Mouse (Mus musculus) liver, adult 2 months (tissue): ENCODE results near the gene Zmynd8. TPM values are rescaled to one million over a fixed set of nuclear protein-coding genes. Genes with fewer than 3 reads are reported as not detected.

ENCODE experiments used
- DNase-seq: peaks from one replicate; pipeline ENCODE4 v3.0.0-alpha.2; 2011; ENCODE audit warnings: low read depth, low spot score; ENCODE audit errors: extremely low read depth
- H3K27ac ChIP-seq: fragments of 200-500 bp; replicated peaks from 2 replicates; pipeline ENCODE4 v1.5.1; 2012; ENCODE audit warnings: low read depth, mild to moderate bottlenecking, control low read depth, inconsistent platforms, low read length; ENCODE audit not compliant: insufficient read depth
- H3K27me3 ChIP-seq: fragments of 200-500 bp; 2 replicates; pipeline ENCODE4 v1.6.1; 2012; ENCODE audit warnings: mild to moderate bottlenecking, moderate library complexity, low read length, inconsistent platforms; ENCODE audit not compliant: control insufficient read depth, insufficient read depth
- H3K36me3 ChIP-seq: fragments of 200-500 bp; 2 replicates; pipeline ENCODE4 v1.6.1; 2012; ENCODE audit warnings: low read length, inconsistent platforms; ENCODE audit not compliant: control insufficient read depth, insufficient read depth
- H3K4me1 ChIP-seq: fragments of 200-500 bp; 2 replicates; pipeline ENCODE4 v1.6.1; 2011; ENCODE audit warnings: low read length; ENCODE audit not compliant: control insufficient read depth, insufficient read depth
- H3K4me3 ChIP-seq: fragments of 200-500 bp; 2 replicates; pipeline ENCODE4 v1.5.1; 2011; ENCODE audit warnings: low read depth, mild to moderate bottlenecking, control low read depth, low read length, moderate library complexity; ENCODE audit not compliant: insufficient read depth
- H3K79me2 ChIP-seq: fragments of 200-500 bp; 2 replicates; pipeline ENCODE4 v1.6.1; 2012; ENCODE audit warnings: inconsistent platforms, mild to moderate bottlenecking, low read length, moderate library complexity; ENCODE audit not compliant: control insufficient read depth, insufficient read depth
- H3K9ac ChIP-seq: fragments of 200-500 bp; 2 replicates; pipeline ENCODE4 v1.6.1; 2012; ENCODE audit warnings: low read depth, mild to moderate bottlenecking, control low read depth, inconsistent platforms, low read length
- CTCF ChIP-seq: fragments of 200-500 bp; IDR thresholded peaks from 2 replicates; pipeline ENCODE4 v1.5.1; 2011; ENCODE audit warnings: low read depth, low read length, control low read depth
- POLR2A ChIP-seq: fragments of 200-500 bp; IDR thresholded peaks from 2 replicates; pipeline ENCODE4 v1.6.1; 2011; ENCODE audit warnings: low read length, control low read depth; ENCODE audit not compliant: insufficient read depth; ENCODE audit errors: extremely low read depth
- WGBS: fragments of 180-500 bp; shearing (Covaris S2); methylation state at CpG from one replicate; pipeline ENCODE4 v1.1.7; 2018; 5-methylcytosine and 5-hydroxymethylcytosine counted together
- polyA plus RNA-seq: library from polyadenylated mRNA; depleted of rRNA; stranded (reverse); fragments of >200 nt; gene quantifications from 2 replicates; pipeline ENCODE4 v1.2.3, GENCODE M21; 2012
- total RNA-seq: library from RNA; depleted of rRNA; stranded (reverse); fragments of >200 nt; gene quantifications from 2 replicates; pipeline ENCODE4 v1.2.3, GENCODE M21; 2014

The Zmynd8 gene
- total and polyA plus RNA-seq, 2 experiments = 7.8 to 10.0 TPM

GRCm38 (mm10) chr2:165828770-165829169 lies 70.0 kb downstream of the Zmynd8 start:
- H3K27me3 ChIP-seq = no peaks in the 10 kb centered on the region
- no peak overlapping the region for H3K27ac ChIP-seq
- H3K4me3 ChIP-seq = no peak overlapping the region
- DNase-seq = no peak
- 85% methylated on average over 12 of the region's 12 CpGs for WGBS
- peaks cover 6% of the 10 kb centered on the region for H3K4me1 ChIP-seq
- TF ChIP-seq CTCF = no peak
- TF ChIP-seq POLR2A = no peak
- H3K9ac ChIP-seq = no peak overlapping the region
- H3K36me3 ChIP-seq = peaks cover 23% of the 10 kb centered on the region
- no peaks in the 10 kb centered on the region for H3K79me2 ChIP-seq

- Histone ChIP-seq H3K9ac (no peak overlapping the region), H3K36me3 (peaks cover 9% of the 10 kb centered on the region; the same call in 1 of the 2 replicates), H3K27me3 (no peaks in the 10 kb centered on the region), H3K27ac (no peak overlapping the region), H3K79me2 (no peaks in the 10 kb centered on the region), H3K4me1 (peaks cover 6% of the 10 kb centered on the region), H3K4me3 (no peak overlapping the region)
- peak; percentile 78 for DNase-seq
- 65% methylated on average over 10 of the region's 10 CpGs for WGBS
- TF ChIP-seq POLR2A = no peak
- peak; percentile 93 for TF ChIP-seq CTCF
These were observed 72.7 kb downstream of the Zmynd8 start for GRCm38 (mm10) chr2:165825964-165826712.

GRCm38 (mm10) chr2:165825261-165825900 lies 73.4 kb downstream of the Zmynd8 start:
- TF ChIP-seq POLR2A = no peak
- TF ChIP-seq CTCF = no peak
- 92% methylated on average over 17 of the region's 17 CpGs for WGBS
- Histone ChIP-seq H3K79me2 (no peaks in the 10 kb centered on the region), H3K4me1 (peaks cover 6% of the 10 kb centered on the region), H3K4me3 (no peak overlapping the region), H3K27ac (no peak overlapping the region), H3K27me3 (no peaks in the 10 kb centered on the region), H3K9ac (no peak overlapping the region), H3K36me3 (peaks cover 9% of the 10 kb centered on the region; the same call in 1 of the 2 replicates)
- DNase-seq = no peak

- H3K27ac ChIP-seq = no peak overlapping the region
- no peak overlapping the region for H3K9ac ChIP-seq
- H3K79me2 ChIP-seq = no peaks in the 10 kb centered on the region
- no peak overlapping the region for H3K4me3 ChIP-seq
- peak; percentile 74 for DNase-seq
- H3K4me1 ChIP-seq = peaks cover 6% of the 10 kb centered on the region
- no peaks in the 10 kb centered on the region for H3K27me3 ChIP-seq
- WGBS = 43% methylated on average over 10 of the region's 10 CpGs
- TF ChIP-seq CTCF = no peak
- TF ChIP-seq POLR2A = no peak
- H3K36me3 ChIP-seq = peaks cover 11% of the 10 kb centered on the region; the same call in 1 of the 2 replicates
These were observed 74.0 kb downstream of the Zmynd8 start for GRCm38 (mm10) chr2:165824826-165825225.

GRCm38 (mm10) chr2:165822478-165822877 lies 76.3 kb downstream of the Zmynd8 start:
- no peak for DNase-seq
- no peaks in the 10 kb centered on the region for H3K79me2 ChIP-seq
- H3K4me3 ChIP-seq = no peak overlapping the region
- WGBS = 97% methylated on average over 15 of the region's 15 CpGs
- H3K36me3 ChIP-seq = peaks cover 4% of the 10 kb centered on the region; the same call in 1 of the 2 replicates
- no peak for TF ChIP-seq CTCF
- no peak for TF ChIP-seq POLR2A
- peaks cover 6% of the 10 kb centered on the region for H3K4me1 ChIP-seq
- H3K27ac ChIP-seq = no peak overlapping the region
- H3K9ac ChIP-seq = no peak overlapping the region
- no peaks in the 10 kb centered on the region for H3K27me3 ChIP-seq

GRCm38 (mm10) chr2:165821671-165822070 lies 77.1 kb downstream of the Zmynd8 start:
- Histone ChIP-seq H3K36me3 (peaks cover 4% of the 10 kb centered on the region; the same call in 1 of the 2 replicates), H3K4me1 (peaks cover 6% of the 10 kb centered on the region), H3K27me3 (no peaks in the 10 kb centered on the region), H3K27ac (no peak overlapping the region), H3K79me2 (no peaks in the 10 kb centered on the region), H3K9ac (no peak overlapping the region), H3K4me3 (no peak overlapping the region)
- WGBS = 90% methylated on average over 12 of the region's 12 CpGs
- TF ChIP-seq CTCF = no peak
- TF ChIP-seq POLR2A = no peak
- DNase-seq = no peak
